Mouse (Mus musculus): ENCODE results near the gene Hnrnpc. TPM values are rescaled to one million over a fixed set of nuclear protein-coding genes. Genes with fewer than 3 reads are reported as not detected.
"Not testable (repeated sequence)": the region's sequence is repeated elsewhere in the genome, so short reads cannot be mapped to it uniquely, and the experiment has no call there.

Gene Hnrnpc
- total RNA-seq, 2 experiments from 2014 or later = 279 to 281 TPM

DNA sequence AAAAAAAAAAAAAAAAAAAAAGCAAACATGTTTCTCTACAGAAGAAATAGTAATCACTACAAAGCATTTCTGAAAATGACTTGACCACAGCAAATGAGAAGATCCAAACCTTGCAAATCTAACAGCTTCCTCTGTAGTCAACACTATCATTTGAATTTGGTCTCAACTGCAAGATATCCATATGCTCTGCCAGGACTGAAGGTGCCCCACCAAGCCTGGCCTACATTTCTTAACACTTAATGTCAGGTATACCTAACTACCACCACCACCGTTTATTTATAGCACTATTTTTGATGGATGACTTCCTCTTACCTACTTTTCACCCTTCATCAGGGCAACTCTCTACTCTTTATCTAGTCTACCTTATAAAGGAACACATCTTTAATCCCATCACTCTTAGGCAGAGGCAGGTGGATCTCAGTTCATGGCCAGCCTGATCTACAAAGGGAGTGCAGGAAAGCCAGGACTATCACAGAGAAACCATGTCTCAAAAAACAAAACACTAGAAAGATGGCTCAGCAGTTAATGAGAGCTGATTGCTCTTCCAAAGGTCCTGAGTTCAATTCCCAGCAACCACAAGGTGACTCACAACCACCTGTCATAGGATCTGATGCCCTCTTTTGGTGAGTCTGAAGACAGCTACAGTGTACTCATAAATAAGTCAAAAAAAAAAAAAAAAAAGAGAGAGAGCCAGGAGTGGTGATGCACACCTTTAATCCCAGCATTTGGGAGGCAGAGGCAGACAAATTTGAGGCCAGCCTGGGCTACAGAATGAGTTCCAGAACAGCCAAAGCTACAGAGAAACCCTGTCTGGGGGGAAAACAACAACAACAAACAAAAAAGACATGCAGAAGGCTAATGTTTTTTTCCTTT, 2.3 kb downstream of the Hnrnpc start:
- DNase-seq = no peak

GRCm38 (mm10) chr14:52100170-52100960, 3.5 kb downstream of the Hnrnpc start:
- DNase-seq = no peak

DNA sequence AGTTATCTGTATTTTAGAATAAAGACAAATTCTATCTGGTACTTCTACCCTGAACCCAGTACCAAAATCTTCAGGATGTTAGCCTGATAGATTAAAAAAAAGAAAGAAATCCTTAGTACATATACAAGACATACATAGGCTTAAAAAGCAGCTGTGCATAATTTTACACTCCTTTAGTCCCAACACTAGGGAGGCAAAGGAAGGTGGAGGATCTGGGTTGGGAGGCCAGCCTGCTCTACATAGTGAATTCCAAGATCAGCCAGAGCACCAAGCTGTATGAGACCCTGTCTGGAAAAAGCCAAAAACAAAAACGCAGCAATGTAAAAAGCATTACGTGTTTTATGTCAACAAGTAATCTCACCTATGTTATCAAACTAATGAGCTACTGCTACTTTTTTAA, 4.3 kb downstream of the Hnrnpc start:
- no peak for DNase-seq

DNA sequence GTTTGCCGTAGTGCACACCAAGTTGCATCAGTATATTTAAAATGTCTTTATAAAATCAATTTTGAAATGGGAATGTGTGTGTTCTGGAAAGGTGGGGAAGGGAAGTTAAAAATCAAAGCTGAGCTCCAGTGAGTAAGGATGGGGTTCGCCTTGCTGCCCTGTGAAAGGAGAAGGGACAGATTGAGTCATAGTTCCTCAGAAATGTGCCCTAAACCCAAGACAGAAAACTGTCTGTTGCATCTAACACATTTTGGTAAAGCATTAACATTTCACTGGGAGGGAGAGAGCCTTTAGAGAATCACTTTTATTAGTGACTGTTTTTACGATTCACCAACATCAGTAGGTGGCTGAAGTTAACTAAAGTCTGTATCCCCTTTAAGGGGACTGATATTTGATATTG, 5.4 kb downstream of the Hnrnpc start:
- not testable (repeated sequence) for DNase-seq

GRCm38 (mm10) chr14:52097191-52097590, 6.6 kb downstream of the Hnrnpc start:
- not testable (repeated sequence) for DNase-seq

GRCm38 (mm10) chr14:52094533-52094932, 9.3 kb downstream of the Hnrnpc start:
- no peak for DNase-seq

DNA sequence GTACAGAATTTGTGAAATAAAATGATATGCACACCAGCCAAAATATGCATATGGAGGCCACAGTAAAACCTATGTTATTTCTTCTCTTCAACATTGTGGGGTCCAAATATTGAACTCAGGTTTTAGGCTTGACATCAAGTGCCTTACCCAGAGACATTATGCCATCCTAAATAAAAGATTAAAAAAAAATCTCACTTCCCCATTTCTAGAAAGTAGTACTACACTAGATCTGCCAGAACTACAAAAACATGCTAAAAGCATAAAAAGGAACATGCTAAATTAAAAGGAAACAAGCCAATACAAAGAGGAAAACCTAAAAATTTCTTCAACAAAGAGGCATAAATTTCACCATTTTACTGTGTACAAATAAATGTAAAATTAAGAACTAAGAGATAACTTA, 20.7 kb downstream of the Hnrnpc start:
- no peak for DNase-seq

DNA sequence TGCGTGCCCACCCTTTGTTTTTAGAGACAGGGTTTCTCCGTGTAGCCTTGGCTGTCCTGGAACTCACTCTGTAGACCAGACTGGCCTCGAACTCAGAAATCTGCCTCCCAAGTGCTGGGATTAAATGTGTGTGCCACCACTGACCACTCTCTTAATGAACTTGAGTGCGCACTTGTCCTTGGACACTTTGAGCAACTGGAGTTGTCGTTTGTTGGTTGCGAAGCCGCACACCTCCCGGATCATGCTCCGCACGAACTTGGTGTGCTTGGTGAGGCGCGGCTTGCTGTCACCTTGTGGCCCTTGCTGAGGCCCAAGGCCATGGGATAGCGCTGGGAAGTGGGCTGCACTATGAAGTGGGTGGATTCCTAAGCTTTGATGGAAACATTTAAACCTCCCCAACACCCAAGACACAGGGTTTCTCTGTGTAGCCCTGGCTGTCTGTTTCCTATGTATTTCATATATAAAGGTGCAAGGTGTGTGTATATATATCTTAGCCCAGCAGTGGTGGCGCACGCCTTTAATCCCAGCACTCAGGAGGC, 32.2 kb downstream of the Hnrnpc start:
- no peak for DNase-seq

DNA sequence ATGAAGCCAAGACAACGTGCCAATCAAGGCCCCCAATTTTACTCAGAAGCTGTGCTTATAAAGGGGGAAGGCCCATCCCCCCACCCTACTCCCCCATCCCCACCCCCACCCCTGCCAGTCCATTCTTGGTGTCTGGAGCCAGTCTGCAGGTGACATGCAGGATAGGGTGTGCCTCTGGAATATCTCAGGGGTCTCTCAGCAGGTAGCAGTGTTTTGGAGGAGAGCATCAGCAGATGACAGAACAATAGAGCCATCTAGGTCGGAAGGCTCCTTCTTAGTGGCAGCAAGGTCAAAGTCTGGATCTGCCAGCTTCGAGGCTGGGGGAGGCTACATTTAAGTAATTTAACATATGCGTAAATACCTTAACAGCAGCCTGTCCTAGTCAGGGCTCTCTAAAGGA, 37.7 kb downstream of the Hnrnpc start:
- DNase-seq = no peak

DNA sequence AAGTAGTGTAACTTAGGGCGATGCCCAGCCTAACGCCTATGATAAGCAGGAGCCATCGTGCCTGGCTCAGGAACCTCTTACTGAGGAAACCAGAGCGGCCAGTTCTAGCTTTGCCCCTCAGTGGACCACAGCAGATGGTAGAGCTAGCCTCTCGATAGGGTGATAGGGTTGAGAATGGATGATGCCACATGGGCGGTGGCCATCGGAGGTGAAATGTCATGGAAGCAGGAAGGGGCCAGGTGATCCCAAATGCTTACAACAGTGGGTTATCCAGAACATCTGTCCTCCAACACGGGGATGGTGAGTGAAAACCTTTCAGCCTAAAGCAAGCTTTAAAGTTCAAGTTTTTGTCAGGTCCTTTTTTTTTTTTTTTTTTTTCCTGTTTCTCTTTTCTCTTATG, 42.0 kb downstream of the Hnrnpc start:
- DNase-seq = no peak

DNA sequence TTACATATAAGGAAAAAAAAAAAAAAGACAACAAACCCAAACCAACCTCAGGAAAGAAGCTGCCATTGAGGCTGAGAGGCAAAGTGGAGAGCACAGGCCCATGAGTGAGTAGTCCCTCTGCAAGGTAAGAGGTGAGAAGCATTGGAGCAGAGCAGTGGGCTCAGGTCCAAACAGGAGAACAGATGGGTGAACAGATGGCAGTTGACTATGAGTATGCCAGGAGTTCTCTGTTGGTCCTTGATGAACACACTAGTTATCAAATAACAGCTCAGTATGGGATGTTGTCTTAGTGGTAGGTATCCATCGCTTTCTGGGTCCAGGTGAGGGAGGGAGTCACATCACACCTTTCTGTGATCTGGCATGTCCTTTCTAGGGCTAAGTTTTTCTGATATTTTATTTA, 43.0 kb downstream of the Hnrnpc start:
- no peak for DNase-seq

DNA sequence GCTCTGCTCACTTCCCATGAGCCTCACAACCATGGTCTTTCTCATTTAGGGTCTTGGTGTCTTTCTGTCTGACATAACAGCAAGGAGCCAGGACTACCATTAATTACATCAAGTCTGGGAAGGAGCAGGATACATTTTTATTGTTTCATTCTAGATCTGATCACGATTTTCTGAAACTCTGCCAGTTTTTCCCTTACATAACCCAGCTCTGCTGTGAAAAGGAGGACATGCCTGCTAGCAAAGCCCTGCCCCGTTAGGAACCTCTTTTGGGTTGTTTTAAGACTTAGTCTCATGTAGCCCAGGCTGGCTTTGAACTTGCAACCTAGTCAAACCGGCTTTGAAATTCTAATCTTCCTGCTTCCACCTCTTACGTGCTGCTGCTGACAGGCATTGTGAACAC, 43.8 kb downstream of the Hnrnpc start:
- no peak for DNase-seq

GRCm38 (mm10) chr14:52052720-52053119, 51.1 kb downstream of the Hnrnpc start:
- not testable (repeated sequence) for DNase-seq

GRCm38 (mm10) chr14:52045966-52046565, 57.8 kb downstream of the Hnrnpc start:
- no peak for DNase-seq

GRCm38 (mm10) chr14:52044901-52045678, 58.7 kb downstream of the Hnrnpc start:
- DNase-seq = no peak

- no peak for DNase-seq
Measured at GRCm38 (mm10) chr14:52043446-52043845, 60.4 kb downstream of the Hnrnpc start.

GRCm38 (mm10) chr14:52042359-52042758, 61.5 kb downstream of the Hnrnpc start, which contains the start of gene Olfr221:
Gene Olfr221 (minus strand): TSS chr14:52042459.
- not testable (repeated sequence) for DNase-seq

DNA sequence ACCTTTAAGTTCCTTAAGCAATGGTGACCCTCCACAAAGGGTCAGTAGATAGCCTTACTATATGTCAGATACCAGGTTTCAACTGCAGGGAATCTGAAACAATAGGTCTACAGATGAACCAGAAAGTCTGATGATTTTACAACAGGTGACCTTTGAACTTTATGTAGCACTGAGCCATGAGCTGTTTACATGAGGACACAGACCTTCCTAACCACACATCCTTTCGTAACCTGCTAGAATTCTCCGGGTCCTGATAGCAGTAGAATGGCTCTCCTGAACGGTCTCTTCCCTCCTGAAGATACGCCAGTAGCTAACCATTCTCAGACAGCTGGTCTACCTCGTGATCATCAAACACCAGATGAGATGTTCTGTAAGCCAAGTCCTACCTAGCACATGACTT, 64.5 kb downstream of the Hnrnpc start:
- no peak for DNase-seq

- no peak for DNase-seq
Measured at GRCm38 (mm10) chr14:52035926-52036325, 67.9 kb downstream of the Hnrnpc start.

DNA sequence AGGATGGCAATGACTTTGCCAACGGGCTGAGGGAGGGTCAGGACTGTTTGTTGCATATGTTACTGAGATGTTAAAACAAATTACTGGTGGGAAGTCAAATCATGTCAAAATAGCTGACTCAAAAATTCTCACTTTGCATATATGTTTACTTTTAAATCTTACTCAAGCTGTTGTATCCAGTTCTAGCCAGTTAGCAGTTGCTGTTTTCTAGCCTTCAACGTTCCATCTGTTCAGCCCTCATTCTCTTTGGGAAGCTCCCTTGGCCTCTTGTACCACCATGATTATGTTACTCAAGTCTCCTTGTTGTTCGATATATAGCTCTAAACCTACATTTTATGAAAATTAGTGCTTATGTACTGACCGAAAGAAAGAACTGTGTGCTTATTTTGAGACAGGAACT, 77.5 kb downstream of the Hnrnpc start:
- DNase-seq = no peak

GRCm38 (mm10) chr14:52024133-52024532, 79.7 kb downstream of the Hnrnpc start:
- no peak for DNase-seq
